Mouse (Mus musculus): ENCODE measurements around the gene Flt3.

The Flt3 gene

GRCm38 (mm10) chr5:147293127-147293910 is 107.0 kb downstream of the Flt3 start:
- in situ Hi-C loops (cut with MboI, MseI), result no loop called here

- in situ Hi-C loops (cut with MboI, MseI), result no loop called here
These were observed 107.7 kb downstream of the Flt3 start for GRCm38 (mm10) chr5:147292506-147293120.

GRCm38 (mm10) chr5:147291764-147292505 is 108.4 kb downstream of the Flt3 start:
- in situ Hi-C loops (cut with MboI, MseI), result no loop called here

GRCm38 (mm10) chr5:147284365-147284764 is 115.9 kb downstream of the Flt3 start:
- in situ Hi-C loops (cut with MboI, MseI), result no loop called here

All from T-helper 2 cell (primary cell).